Mouse (Mus musculus) myocyte (in vitro differentiated cells): ENCODE measurements at regions not wholly inside any gene's neighbourhood (a gene's known extent, or its start where the extent isn't known, plus 50 kb on each side); places are given as distances from the start of the nearest gene placed in this dataset.

Experiments used
- CEBPB ChIP-seq: IDR thresholded peaks from 2 replicates; pipeline ENCODE4 v1.6.1; 2011; ENCODE audit warnings: mild to moderate bottlenecking, moderate library complexity; ENCODE audit not compliant: poor library complexity, insufficient read depth, severe bottlenecking
- MAX ChIP-seq: IDR thresholded peaks from one replicate; pipeline ENCODE4 v1.6.1; 2011; ENCODE audit warnings: low read depth, mild to moderate bottlenecking, control low read depth
- MYOG ChIP-seq, 3 experiments: IDR thresholded peaks; one replicate each; pipeline ENCODE4 v1.6.1; 2011; ENCODE audit warnings: control low read depth in 2 of 3, low read depth in 2 of 3, mild to moderate bottlenecking in 2 of 3; ENCODE audit not compliant: insufficient read length in 2 of 3, control insufficient read depth in 1 of 3, insufficient read depth in 1 of 3
- POLR2A ChIP-seq: IDR thresholded peaks from one replicate; pipeline ENCODE4 v1.6.1; 2011; ENCODE audit warnings: low read depth, mild to moderate bottlenecking, control low read depth, moderate library complexity; ENCODE audit not compliant: insufficient read length
- POLR2AphosphoS2 ChIP-seq: IDR thresholded peaks from one replicate; pipeline ENCODE4 v1.6.1; 2011; ENCODE audit warnings: low read depth, control low read depth; ENCODE audit not compliant: insufficient read length

GRCm38 (mm10) chr15:96045561-96045960 is 241.8 kb upstream of the Arid2 start:
- TF ChIP-seq POLR2A, result no peak
- no peak for TF ChIP-seq CEBPB
- no peak for TF ChIP-seq MAX
- no peak for TF ChIP-seq MYOG (IDR thresholded peaks at IDR 0.05; ENCODE audit: control insufficient read depth in 1 of 3, insufficient read depth in 1 of 3, insufficient read length in 2 of 3, low read depth in 2 of 3)
- TF ChIP-seq POLR2AphosphoS2, result no peak
